Mouse (Mus musculus) hindbrain, embryonic 13.5 days (tissue): Measurements from ENCODE around the gene Pias1. TPM values are rescaled to one million over a fixed set of nuclear protein-coding genes. Genes with fewer than 3 reads are reported as not detected.

ENCODE experiments used
- ATAC-seq: fragments of 200-750 bp; cut with Nextera tagmentation; 2 replicates; pipeline ENCODE4 v1.8.0; 2017; ENCODE audit warnings: moderate TSS enrichment; ENCODE audit not compliant: low FRiP score
- H3K27ac ChIP-seq: fragments of 300-500 bp; sonication (generic); 2 replicates; pipeline ENCODE4 v1.5.1; 2015; ENCODE audit warnings: inconsistent platforms, mild to moderate bottlenecking, moderate library complexity
- H3K27me3 ChIP-seq: fragments of 300-500 bp; sonication (generic); 2 replicates; pipeline ENCODE4 v1.6.1; 2015; ENCODE audit warnings: mild to moderate bottlenecking, inconsistent platforms
- H3K36me3 ChIP-seq: fragments of 300-500 bp; sonication (generic); 2 replicates; pipeline ENCODE4 v1.6.1; 2015; ENCODE audit warnings: mild to moderate bottlenecking, inconsistent platforms
- H3K4me1 ChIP-seq: fragments of 300-500 bp; sonication (generic); replicated peaks from 2 replicates; pipeline ENCODE4 v1.6.1; 2015; ENCODE audit warnings: inconsistent platforms
- H3K4me2 ChIP-seq: fragments of 300-500 bp; sonication (generic); 2 replicates; pipeline ENCODE4 v1.6.1; 2015; ENCODE audit warnings: inconsistent platforms, mild to moderate bottlenecking, moderate library complexity
- H3K4me3 ChIP-seq: fragments of 300-500 bp; sonication (generic); 2 replicates; pipeline ENCODE4 v1.5.1; 2015; ENCODE audit warnings: mild to moderate bottlenecking, inconsistent platforms
- H3K9ac ChIP-seq: fragments of 300-500 bp; sonication (generic); 2 replicates; pipeline ENCODE4 v1.6.1; 2015; ENCODE audit warnings: mild to moderate bottlenecking, inconsistent platforms
- H3K9me3 ChIP-seq: fragments of 300-500 bp; sonication (generic); 2 replicates; pipeline ENCODE4 v1.6.1; 2016; ENCODE audit warnings: inconsistent platforms
- WGBS: fragments of 180-500 bp; shearing (Covaris S2); methylation state at CpG from one replicate; pipeline ENCODE4 v1.1.7; 2015; 5-methylcytosine and 5-hydroxymethylcytosine counted together
- polyA plus RNA-seq: library from polyadenylated mRNA; unstranded; fragments of >200 nt; fragmentation: Nextera tagmentation; extraction: Ambion mirVana; gene quantifications from 2 replicates; pipeline ENCODE4 v1.2.1, GENCODE M21; 2015

Pias1 gene
- polyA plus RNA-seq, result 64.9 and 68.2 TPM in 2 replicates

DNA sequence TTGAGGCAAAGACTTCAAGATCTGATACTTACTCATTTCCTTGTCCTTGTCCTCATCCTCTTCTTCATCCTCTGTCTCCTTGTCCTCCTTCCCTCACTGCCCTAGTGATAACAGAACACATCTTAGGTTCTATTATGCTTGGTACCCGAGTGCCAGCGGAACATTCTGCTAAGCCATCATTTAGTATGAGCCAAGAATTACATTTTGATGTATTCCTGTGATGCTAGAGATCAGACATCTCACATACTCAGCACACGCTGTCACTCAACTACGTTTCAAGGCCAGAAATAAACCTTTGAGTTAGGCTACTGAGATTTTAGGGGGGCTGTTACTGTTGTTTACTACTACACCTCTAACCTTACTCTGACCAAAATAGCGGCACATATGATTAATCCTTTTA is at the start of gene Pias1:
Gene Pias1 (minus strand): TSS at position 101 of the 400 bp plus-strand sequence.
- H3K4me2 ChIP-seq, result no peak within 1 kb of the TSS
- H3K27me3 ChIP-seq, result no peaks in the 10 kb centered on the region
- no peak within 1 kb of the TSS for H3K27ac ChIP-seq
- H3K9ac ChIP-seq, result no peak within 1 kb of the TSS
- H3K36me3 ChIP-seq, result no peaks in the 10 kb centered on the region
- no peak for ATAC-seq
- H3K4me3 ChIP-seq, result no peak within 1 kb of the TSS
- 90% methylated on average over 5 of the region's 5 CpGs for WGBS
- H3K4me1 ChIP-seq, result no peaks in the 10 kb centered on the region
- no peaks in the 10 kb centered on the region for H3K9me3 ChIP-seq

DNA sequence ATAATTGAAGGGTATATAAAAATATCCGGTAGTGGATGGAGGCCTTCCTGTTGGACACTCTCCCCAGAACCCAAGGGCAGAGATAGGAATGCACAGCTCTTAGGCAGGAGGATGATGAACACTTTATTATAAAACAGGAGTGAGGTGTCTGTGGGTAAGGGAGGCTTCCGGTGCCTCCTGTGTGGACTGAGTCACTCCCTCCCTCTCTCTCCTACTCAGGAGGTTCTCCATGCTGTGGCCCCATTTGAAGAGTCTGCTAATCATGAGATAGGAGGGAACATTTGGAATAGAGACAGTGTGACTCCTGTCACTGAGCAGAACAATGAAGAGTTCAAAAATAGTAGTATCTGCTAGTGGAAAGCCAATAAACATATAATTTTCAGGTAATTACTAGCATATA is 47.7 kb upstream of the Pias1 start:
- Histone ChIP-seq H3K9me3 (no peaks in the 10 kb centered on the region), H3K27me3 (no peaks in the 10 kb centered on the region), H3K4me1 (no peaks in the 10 kb centered on the region), H3K4me3 (no peak overlapping the region), H3K36me3 (no peaks in the 10 kb centered on the region), H3K27ac (no peak overlapping the region), H3K9ac (no peak overlapping the region), H3K4me2 (no peak overlapping the region)
- 96% methylated on average over 2 of the region's 2 CpGs for WGBS
- no peak for ATAC-seq

DNA sequence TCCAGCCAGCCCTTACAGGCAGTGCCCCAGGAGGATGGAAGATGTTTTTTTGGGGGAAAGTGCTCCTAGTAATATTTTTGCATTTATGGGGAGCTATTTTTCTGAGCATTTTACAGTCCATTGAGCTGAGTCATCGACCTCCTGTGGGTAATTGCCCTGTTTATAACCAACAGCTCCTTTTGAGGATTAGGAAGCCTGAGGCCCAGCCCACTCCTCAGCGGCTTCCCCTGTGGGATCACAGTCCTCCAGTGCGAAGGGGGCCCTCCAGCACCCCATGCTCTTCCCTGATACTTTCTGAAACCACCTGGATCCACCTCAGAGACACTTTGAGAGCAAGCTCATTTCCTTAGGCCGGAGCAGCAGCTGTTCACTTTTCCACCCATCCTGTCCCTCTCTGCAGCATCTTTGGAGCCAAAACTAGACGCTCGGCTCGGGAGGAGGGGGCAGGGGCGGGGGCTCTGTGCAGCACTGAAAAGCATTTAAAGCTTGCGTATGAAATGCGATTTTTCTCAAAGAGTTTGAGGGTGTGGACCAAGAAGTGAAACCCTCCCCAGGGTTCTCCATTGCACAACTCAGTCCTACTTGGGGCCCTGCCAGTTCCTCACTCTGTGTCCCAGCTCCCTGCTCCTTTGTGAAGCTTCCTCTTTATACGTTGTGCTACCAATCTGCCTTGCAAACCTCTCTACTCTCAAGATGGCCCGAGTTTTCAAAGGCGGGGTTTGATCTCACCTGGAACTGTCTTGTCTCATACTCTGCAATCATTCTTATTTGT is 43.5 kb upstream of the Pias1 start:
- H3K9ac ChIP-seq, result no peak overlapping the region
- H3K36me3 ChIP-seq, result no peaks in the 10 kb centered on the region
- no peak overlapping the region for H3K4me3 ChIP-seq
- H3K4me1 ChIP-seq, result no peaks in the 10 kb centered on the region
- H3K27me3 ChIP-seq, result no peaks in the 10 kb centered on the region
- WGBS, result 74% methylated on average over 13 of the region's 13 CpGs
- H3K9me3 ChIP-seq, result no peaks in the 10 kb centered on the region
- no peak for ATAC-seq
- H3K4me2 ChIP-seq, result no peak overlapping the region
- no peak overlapping the region for H3K27ac ChIP-seq

DNA sequence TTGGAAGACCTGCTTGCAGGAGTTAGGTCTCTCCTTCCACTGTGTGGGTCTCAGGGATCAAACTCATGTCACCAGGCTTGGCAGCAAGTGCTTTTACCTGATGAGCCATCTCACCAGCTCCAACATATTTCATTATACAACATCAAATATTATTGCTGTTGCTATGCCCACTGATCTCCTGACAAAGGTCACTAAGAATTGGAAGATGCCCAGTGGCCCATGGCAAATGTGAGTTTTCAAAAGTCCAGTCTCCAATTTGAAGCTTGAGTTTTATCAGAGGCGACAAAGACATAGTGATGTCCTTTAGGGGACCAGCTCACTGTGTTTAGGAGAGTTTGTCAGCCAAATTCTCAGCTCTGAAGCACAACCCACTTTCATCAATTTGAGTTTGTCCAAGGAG is 34.8 kb upstream of the Pias1 start:
- Histone ChIP-seq H3K4me2 (no peak overlapping the region), H3K4me3 (no peak overlapping the region), H3K27me3 (no peaks in the 10 kb centered on the region), H3K4me1 (no peaks in the 10 kb centered on the region), H3K36me3 (no peaks in the 10 kb centered on the region), H3K9ac (no peak overlapping the region), H3K9me3 (0 out of 2 replicates have a peak, but pooled peaks cover 4% of the 10 kb centered on the region), H3K27ac (no peak overlapping the region)
- 87% methylated on average over 1 of the region's 1 CpGs for WGBS
- no peak for ATAC-seq

GRCm38 (mm10) chr9:63007371-63007770 is 19.6 kb upstream of the Pias1 start:
- Histone ChIP-seq H3K9me3 (no peaks in the 10 kb centered on the region), H3K36me3 (no peaks in the 10 kb centered on the region), H3K27ac (no peak overlapping the region), H3K4me3 (no peak overlapping the region), H3K9ac (no peak overlapping the region), H3K4me1 (no peaks in the 10 kb centered on the region), H3K27me3 (no peaks in the 10 kb centered on the region), H3K4me2 (no peak overlapping the region)
- ATAC-seq, result no peak
- 93% methylated on average over 4 of the region's 4 CpGs for WGBS

DNA sequence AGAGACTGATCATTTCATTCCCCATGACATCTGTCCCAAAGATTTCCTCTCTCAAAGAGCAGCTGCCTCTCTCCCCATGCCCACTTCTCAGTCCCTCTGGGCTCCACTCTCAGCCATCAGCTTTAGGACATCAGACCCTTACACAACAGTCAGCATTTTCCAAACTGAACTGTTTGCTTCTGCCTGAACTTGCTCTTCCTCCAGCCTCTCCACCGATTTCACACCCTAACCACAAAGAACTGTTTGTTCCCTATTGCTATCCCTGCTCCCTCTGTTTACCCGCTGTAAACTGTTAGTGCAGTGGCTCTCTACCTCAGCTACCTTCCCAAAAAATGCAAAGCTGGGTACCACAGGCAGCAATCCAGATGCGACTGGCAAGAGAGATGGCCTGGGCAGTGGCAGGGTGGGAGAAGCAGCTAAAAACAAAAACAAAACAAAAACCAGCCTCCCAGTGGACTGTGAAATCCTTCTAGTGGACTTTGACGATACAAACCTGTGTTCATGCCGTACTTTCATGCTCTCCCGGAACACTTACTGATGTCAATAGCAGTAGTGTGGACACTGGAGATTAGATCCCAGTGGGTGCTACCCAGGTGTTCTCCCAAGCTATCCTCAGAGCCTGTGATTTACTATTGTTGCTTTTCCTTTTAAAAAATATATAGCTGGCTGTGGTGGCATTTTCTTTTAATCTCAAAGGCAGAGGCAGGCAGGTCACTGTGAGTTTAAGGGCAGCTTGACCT is 18.5 kb upstream of the Pias1 start:
- no peak overlapping the region for H3K27ac ChIP-seq
- H3K4me3 ChIP-seq, result no peak overlapping the region
- no peaks in the 10 kb centered on the region for H3K9me3 ChIP-seq
- no peak overlapping the region for H3K4me2 ChIP-seq
- H3K36me3 ChIP-seq, result no peaks in the 10 kb centered on the region
- WGBS, result 84% methylated on average over 6 of the region's 6 CpGs
- H3K4me1 ChIP-seq, result no peaks in the 10 kb centered on the region
- ATAC-seq, result no peak
- no peaks in the 10 kb centered on the region for H3K27me3 ChIP-seq
- no peak overlapping the region for H3K9ac ChIP-seq

- no peak for ATAC-seq
- 69% methylated on average over 3 of the region's 3 CpGs for WGBS
- no peaks in the 10 kb centered on the region for H3K9me3 ChIP-seq
- H3K9ac ChIP-seq, result no peak overlapping the region
- no peaks in the 10 kb centered on the region for H3K4me1 ChIP-seq
- H3K4me2 ChIP-seq, result no peak overlapping the region
- no peak overlapping the region for H3K27ac ChIP-seq
- no peak overlapping the region for H3K4me3 ChIP-seq
- no peaks in the 10 kb centered on the region for H3K27me3 ChIP-seq
- no peaks in the 10 kb centered on the region for H3K36me3 ChIP-seq
Observed at GRCm38 (mm10) chr9:62998561-62998960, 10.8 kb upstream of the Pias1 start.

DNA sequence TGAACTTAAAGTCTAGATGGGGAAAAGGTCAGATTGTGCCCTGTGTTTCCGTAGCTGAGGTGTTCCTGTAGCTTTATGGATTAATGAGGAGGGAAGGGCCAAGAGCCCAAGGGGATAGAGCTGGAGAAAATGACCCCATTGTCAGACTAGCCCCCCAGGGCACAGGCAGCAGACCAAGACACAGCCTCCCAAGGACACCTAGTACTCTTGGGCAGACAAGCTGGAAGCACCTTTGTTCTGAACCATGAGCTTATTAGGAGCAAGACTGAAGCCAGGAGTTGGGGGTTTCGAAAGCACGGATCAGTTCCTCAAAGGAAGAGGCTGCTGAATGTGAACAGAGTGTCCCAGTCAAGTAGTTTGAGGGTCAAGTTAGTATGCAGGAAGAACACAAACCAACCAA is 9.9 kb upstream of the Pias1 start:
- Histone ChIP-seq H3K4me1 (no peaks in the 10 kb centered on the region), H3K9ac (no peak overlapping the region), H3K27me3 (no peaks in the 10 kb centered on the region), H3K4me3 (no peak overlapping the region), H3K4me2 (no peak overlapping the region), H3K9me3 (no peaks in the 10 kb centered on the region), H3K36me3 (no peaks in the 10 kb centered on the region), H3K27ac (no peak overlapping the region)
- ATAC-seq, result no peak
- WGBS, result 83% methylated on average over 3 of the region's 3 CpGs

- H3K4me2 ChIP-seq, result no peak overlapping the region
- no peaks in the 10 kb centered on the region for H3K4me1 ChIP-seq
- no peak overlapping the region for H3K27ac ChIP-seq
- H3K4me3 ChIP-seq, result no peak overlapping the region
- whole genome bisulfite sequencing, result 77% methylated on average over 2 of the region's 2 CpGs
- H3K36me3 ChIP-seq, result no peaks in the 10 kb centered on the region
- no peaks in the 10 kb centered on the region for H3K27me3 ChIP-seq
- ATAC-seq, result no peak
- H3K9ac ChIP-seq, result no peak overlapping the region
- H3K9me3 ChIP-seq, result no peaks in the 10 kb centered on the region
Observed at GRCm38 (mm10) chr9:62995186-62995585, 7.5 kb upstream of the Pias1 start.

DNA sequence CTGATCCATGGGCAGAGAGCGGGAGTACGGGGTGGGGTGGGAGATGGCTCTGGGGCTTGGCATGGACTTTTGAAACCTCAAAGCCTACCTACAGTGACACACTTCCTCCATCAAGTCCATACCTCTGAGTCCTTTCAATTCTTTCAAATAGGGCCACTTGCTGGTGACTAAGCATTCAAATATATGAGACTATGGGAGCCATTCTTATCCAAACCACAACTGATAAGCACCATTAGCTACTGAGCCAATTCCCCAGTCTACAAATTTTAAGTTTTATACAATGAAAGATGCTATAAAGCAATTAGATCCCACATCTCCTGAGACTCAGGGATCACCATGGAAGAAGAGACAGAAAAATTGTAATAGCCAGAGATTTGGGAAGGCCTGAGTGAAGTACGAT is 2.4 kb upstream of the Pias1 start:
- Histone ChIP-seq H3K36me3 (no peaks in the 10 kb centered on the region), H3K9me3 (no peaks in the 10 kb centered on the region), H3K4me2 (no peak overlapping the region), H3K27me3 (no peaks in the 10 kb centered on the region), H3K9ac (no peak overlapping the region), H3K4me3 (no peak overlapping the region), H3K4me1 (no peaks in the 10 kb centered on the region), H3K27ac (no peak overlapping the region)
- WGBS, result 97% methylated on average over 3 of the region's 3 CpGs
- no peak for ATAC-seq

GRCm38 (mm10) chr9:62980777-62981202 is 6.9 kb downstream of the Pias1 start:
- ATAC-seq, result peak; percentile 96
- H3K9ac ChIP-seq, result peak overlapping the region; percentile 89
- H3K4me1 ChIP-seq, result peaks cover 26% of the 10 kb centered on the region
- under 1% methylated on average over 38 of the region's 38 CpGs for WGBS
- peak overlapping the region; percentile 97 for H3K27ac ChIP-seq
- H3K36me3 ChIP-seq, result no peaks in the 10 kb centered on the region
- no peaks in the 10 kb centered on the region for H3K9me3 ChIP-seq
- no peaks in the 10 kb centered on the region for H3K27me3 ChIP-seq
- H3K4me3 ChIP-seq, result peak overlapping the region; percentile 94
- H3K4me2 ChIP-seq, result peak overlapping the region; percentile 71

- Histone ChIP-seq H3K9ac (peak overlapping the region; percentile 89), H3K4me2 (peak overlapping the region; percentile 71), H3K27ac (peak overlapping the region; percentile 97), H3K27me3 (no peaks in the 10 kb centered on the region), H3K4me3 (peak overlapping the region; percentile 94), H3K4me1 (peaks cover 27% of the 10 kb centered on the region), H3K36me3 (no peaks in the 10 kb centered on the region), H3K9me3 (no peaks in the 10 kb centered on the region)
- ATAC-seq, result peak; percentile 85
- WGBS, result 0% methylated on average over 31 of the region's 63 CpGs
Observed at GRCm38 (mm10) chr9:62980162-62980776, 7.5 kb downstream of the Pias1 start.
